Mouse (Mus musculus) brain, embryonic 14.5 days (tissue): ENCODE results near the gene Ctxn1. TPM values are rescaled to one million over a fixed set of nuclear protein-coding genes. Genes with fewer than 3 reads are reported as not detected.
A peak's percentile ranks its signal among the peaks of the same experiment; 100 is the strongest.

ENCODE experiments used
- DNase-seq: peaks from one replicate; pipeline ENCODE4 v3.0.0-alpha.2; 2011; ENCODE audit warnings: low read depth
- CTCF ChIP-seq: fragments of 200-500 bp; IDR thresholded peaks from 2 replicates; pipeline ENCODE4 v1.5.1; 2012; ENCODE audit warnings: inconsistent platforms, mild to moderate bottlenecking, moderate library complexity, borderline replicate concordance; ENCODE audit not compliant: insufficient read depth, insufficient read length; ENCODE audit errors: extremely low read depth
- POLR2A ChIP-seq: fragments of 200-500 bp; IDR thresholded peaks from 2 replicates; pipeline ENCODE4 v1.6.1; 2012; ENCODE audit warnings: mild to moderate bottlenecking, inconsistent platforms, borderline replicate concordance; ENCODE audit not compliant: poor library complexity, insufficient read depth, insufficient read length, severe bottlenecking; ENCODE audit errors: extremely low read depth
- polyA plus RNA-seq: library from polyadenylated mRNA; depleted of rRNA; stranded (reverse); fragments of >200 nt; gene quantifications from 2 replicates; pipeline ENCODE4 v1.2.3, GENCODE M21; 2012

Ctxn1 gene
- polyA plus RNA-seq, 1 experiment, result 399 TPM

DNA sequence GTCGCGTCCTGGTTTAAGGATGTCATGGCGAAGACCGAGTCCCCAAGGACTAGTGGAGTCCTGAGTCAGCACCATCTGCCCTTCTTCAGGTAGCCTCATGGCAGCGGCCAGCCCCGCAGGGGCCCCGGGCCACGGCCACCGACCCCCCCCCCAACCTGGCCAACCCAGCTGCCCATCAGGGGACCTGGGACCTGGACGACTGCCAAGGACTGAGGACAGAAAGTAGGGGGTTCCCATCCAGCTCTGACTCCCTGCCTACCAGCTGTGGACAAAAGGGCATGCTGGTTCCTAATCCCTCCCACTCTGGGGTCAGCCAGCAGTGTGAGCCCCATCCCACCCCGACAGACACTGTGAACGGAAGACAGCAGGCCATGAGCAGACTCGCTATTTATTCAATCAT, 13.3 kb downstream of the Ctxn1 start:
- TF ChIP-seq CTCF, result no peak
- no peak for TF ChIP-seq POLR2A
- no peak for DNase-seq

DNA sequence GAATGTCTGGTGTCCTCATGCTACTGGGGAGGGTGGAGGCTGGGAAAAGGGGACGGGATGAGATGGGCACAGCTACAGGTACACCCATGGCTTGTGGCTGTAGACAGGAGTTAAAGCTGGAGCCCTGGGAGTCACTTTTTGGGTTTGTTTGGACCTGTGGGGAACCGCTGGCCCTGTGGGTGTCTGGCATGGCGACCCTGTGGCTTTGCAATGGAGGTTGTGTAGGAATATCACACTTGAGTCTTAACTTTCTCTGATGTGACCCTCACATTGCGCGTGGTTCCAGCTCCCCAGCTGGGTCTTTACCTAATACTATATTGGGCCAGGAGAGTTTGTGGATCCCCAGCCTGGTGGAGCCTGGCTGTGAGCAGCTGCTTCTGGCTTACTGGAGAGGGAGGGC, 14.0 kb downstream of the Ctxn1 start:
- DNase-seq, result no peak
- TF ChIP-seq POLR2A, result no peak
- no peak for TF ChIP-seq CTCF

DNA sequence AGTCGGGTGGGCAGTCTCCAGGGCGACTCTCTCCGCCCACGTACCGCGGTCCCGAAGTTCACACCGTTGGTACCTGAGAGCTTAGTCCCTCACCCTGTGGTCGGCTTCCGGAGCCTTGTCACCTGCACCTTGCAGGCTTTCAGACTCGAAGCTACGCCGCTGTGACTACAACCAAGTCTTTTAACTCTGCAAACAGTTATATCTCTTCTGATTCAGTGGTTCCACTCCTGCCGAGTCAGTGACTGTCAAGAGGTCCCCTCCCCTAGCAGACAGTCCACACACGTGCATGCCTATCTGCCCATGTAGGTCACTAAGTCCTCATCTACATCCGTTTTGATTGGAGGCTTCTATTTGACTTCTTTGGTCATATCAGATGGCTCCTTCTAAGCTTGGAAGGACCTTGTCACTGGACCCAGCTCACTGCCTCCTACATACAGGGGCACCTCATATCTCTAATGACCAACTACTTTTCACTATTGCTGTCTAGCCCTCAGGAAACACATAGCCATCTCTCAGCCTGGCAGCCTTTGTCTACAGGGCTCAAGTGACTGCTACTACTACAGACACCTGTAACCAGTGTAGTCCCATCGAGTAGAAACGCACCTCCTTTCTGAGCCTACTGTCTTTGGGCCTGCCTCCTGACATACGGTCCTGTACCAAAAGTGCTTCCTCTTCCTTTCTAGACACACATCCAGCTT, 19.7 kb downstream of the Ctxn1 start:
- no peak for DNase-seq
- no peak for TF ChIP-seq CTCF
- no peak for TF ChIP-seq POLR2A

DNA sequence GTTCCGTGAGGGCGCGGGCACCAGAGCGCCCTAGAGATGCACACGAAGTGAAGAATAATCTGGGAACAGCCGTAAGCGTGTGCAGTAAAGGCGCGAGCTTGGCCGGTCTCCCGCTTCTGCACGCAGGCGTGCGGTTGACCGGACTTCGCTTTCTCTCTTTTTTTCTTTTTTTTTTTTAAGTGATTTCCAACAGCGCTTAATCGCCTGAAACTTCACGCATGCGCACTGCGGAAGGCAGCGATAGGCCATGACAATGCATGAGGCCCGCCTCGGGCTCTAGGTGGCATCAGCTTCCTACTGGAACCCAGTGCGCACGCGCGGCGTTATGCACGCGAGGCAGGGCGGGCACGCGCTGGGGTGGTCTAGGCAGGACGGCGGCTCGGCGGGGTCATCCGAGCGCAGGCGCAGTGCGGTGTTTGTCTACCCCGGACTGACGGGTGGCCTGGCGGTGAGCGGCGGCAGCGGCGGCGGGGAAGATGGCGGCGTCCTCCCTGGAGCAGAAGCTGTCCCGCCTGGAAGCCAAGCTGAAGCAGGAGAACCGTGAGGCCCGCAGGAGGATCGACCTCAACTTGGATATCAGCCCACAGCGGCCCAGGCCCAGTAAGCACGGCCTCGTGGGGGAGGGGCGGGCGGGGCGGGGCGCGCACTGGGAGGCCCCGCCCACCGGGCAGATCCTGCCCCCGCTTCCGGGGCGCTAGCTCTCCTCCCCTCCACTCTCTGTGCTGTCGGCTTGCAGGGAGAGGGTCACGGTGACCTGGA, 20.5 kb downstream of the Ctxn1 start, which contains the start of the genes Map2k7 and Gm49320:
Map2k7 (plus strand) TSS at position 307 of the 759 bp plus-strand sequence.
Gm49320 (plus strand) TSS at position 432 of the 759 bp plus-strand sequence.
- peak; percentile 100 for DNase-seq
- TF ChIP-seq CTCF (peak; percentile 55), POLR2A (peak; percentile 58)

DNA sequence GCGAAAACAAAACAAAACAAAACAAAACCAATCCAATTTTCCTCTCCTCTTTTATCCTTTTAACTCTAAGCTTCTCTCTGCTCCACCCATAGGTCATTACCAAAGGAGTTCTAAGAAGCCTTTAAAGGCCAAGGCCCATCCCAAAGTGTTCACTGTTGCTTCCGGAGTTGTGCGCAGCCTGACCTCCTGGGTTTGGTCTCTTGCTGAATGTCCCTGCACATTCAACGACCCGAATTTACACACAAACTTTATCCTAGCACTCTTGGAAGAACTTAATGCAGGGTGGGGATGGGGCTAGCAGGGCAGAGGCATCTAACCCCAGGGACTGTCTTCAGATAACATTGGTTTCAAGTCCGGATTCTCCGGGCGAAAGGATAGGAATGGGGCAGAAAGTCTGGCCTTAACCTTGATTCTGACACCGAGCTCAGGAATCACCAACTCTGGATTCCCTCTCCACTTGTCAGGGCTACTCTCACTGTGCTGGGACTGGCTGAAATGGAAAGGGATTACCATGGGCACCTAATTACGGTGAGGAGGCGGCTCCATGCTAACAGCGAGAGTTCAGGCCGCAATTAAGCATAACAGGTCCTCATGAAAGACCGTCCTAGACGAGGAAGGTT, 21.1 kb downstream of the Ctxn1 start:
- no peak for TF ChIP-seq CTCF
- no peak for TF ChIP-seq POLR2A
- no peak for DNase-seq

DNA sequence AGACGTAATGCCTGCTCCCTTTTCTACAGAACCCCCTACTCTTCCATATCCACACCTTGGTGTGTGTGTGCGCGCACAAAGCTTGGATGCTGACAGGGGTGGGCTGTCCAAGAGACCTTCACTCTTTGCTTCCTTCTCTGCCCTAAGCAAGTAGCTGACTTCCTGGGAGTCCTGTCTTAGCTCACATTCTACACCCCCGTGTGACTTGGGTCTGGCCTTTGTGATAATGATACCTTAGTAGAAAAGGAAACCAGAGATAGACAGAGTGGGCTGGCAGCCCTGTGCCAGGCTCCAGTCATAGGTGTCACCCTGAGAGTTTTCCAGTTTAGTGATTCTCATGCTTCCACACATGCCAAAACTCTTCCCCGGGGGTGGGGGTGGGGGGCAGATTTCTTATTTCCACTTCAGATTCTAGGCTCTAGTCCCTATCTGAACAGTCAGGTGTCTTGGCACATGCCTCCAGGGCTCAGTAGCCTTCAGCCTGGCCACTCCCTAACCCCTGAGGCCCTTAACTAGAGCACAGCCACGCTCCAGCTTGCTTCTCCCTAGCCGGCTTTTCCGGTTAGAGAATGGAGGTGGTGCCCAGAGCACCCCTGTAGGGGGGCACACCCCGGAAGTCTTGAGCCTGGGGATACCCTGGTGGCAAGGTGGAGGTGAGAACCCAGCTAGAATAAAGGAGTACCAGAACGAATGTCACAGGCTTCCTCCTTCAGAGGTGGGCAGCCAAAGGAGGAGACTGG, 28.3 kb downstream of the Ctxn1 start:
- TF ChIP-seq CTCF, result no peak
- no peak for TF ChIP-seq POLR2A
- no peak for DNase-seq

DNA sequence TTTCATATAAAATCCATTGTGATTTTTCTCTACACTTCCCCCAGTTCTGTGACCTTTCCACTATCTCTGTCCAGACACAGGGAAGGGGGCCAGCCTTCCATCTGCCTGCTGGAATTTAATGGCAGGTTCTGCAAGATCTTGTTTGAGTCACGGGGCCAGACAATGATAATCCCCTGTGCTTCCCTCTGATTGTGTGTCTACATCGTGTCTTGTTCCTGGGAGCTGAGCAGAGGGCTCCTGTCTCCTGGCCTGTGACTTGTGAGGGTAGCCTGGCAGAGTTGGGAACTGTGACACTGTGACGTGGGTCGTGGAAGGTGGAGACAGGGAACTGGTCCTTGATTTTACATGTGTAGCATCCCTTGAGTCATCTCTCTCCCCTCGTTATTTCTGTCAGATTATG, 29.3 kb downstream of the Ctxn1 start:
- no peak for DNase-seq
- TF ChIP-seq CTCF (no peak), POLR2A (no peak)

DNA sequence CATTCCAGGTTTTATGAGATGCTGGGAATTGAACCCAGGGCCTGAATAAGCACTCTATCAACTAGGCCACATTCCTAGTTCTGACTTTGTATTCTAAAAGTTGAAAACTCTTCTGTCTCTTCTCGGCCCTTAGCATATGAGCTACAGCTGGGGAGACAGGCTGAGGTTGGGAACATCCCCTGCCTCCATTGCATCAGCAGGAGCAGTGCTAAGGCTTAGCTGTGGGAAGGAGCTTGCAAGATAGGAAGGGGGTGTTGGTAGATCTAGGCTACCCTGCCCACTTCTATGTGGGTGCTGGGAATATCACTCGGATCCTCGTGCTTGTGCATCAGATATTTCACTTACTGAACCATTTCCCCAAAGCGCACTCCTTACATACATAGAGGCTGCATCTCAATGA, 31.2 kb downstream of the Ctxn1 start:
- DNase-seq, result no peak
- TF ChIP-seq POLR2A (no peak), CTCF (no peak)

DNA sequence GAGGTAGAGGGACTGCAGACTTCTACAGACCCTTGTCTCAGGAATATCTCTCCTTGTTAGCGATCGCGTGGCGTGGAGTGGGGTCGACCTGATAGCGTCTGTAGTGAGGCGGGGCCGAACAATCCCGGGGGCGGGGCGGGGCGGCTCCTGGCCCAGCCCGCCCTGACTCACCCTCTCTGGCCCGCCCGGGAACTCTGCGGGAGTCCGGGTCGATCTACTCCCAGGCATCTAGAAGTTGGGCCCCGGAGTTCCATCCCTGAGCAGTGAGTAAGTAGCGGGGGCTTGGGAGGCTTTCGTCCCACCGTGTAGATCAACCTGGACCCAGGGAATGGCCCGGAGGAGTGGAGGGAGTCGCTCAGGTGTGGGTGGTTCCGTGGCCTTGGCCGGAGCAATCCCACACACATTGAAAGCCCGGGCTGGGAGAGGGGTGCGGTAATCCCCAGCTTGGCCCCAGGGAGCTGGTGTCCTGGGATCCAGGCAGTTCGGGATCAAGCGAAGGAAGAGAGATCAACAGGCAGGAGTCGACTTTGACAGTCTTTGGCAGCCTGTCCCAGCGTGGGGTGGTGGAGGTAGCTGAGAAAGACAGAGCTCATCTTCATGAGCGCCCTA, 32.2 kb downstream of the Ctxn1 start, which contains the start of gene Lrrc8e:
Lrrc8e (plus strand) TSS at position 89 of the 609 bp plus-strand sequence.
- TF ChIP-seq POLR2A (no peak), CTCF (no peak)

DNA sequence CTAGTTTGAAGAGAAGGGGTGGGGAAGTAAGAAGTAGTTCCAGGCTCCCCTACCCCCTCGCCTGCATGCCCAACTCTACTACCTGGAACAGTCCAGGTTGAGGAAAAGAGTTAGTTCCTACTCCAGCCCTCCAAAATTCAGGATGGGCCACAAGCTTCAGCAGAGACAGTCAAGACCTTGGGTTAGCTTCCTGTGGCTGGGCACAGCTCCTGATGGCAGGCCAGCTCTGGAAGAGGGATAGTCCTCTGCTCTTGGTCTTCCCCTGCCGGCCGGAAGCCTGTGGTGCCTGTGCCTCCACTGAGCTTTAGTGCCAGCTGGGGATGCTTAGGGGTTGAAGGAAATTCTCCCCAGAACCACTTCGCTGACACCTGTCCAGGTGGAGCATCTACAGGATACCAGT, 32.8 kb downstream of the Ctxn1 start:
- no peak for TF ChIP-seq CTCF
- TF ChIP-seq POLR2A, result no peak
- no peak for DNase-seq

More for the DNA sequence above, 32.2 kb downstream of the Ctxn1 start, which contains the start of gene Lrrc8e:
- no peak for DNase-seq

DNA sequence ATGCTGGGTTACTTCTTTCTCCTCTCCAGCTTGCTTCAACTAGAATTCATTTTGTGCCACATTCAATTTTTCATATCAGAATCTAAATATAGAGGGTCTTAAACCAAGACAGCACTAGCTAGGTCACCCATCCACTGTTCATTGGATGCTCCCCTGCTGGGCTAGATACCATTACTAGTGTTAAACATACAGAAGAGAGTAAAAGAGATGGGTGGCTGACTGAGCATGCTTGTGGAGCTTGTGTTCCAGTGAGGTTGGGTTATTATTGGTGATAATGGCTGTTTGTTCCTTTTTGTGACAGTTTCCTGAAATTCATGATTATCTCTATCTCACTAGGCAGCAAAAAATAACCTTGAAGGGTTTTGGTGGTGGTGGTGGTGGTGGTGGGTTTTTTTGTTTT, 37.0 kb downstream of the Ctxn1 start:
- no peak for TF ChIP-seq CTCF
- DNase-seq, result no peak

DNA sequence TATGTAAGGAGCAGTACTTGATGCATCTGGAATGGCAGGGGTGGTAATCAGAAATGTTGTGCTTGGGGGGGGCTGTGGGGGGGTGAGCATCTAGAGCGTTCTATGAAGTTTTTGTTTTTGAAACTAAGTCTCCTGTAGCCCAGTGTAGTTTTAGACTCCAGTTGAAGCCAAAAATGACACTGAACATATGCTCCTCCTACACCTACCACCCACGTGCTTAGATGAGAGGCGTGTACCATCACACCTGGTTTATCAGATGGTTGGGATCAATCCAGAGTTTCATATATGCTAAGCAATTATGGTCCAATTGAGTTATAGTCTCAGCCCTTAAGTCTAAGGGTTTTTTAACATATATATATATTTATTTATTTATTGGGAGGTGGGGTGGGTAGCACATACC, 39.5 kb downstream of the Ctxn1 start:
- TF ChIP-seq POLR2A (no peak), CTCF (no peak)
- no peak for DNase-seq
